Mouse (Mus musculus) testis, adult 2 months (tissue): Measurements from ENCODE around the gene Copz2.

Source experiments
- CTCF ChIP-seq: fragments of 200-500 bp; IDR thresholded peaks from 2 replicates; pipeline ENCODE4 v1.5.1; 2012; ENCODE audit warnings: low read depth, mild to moderate bottlenecking, inconsistent platforms, low read length, moderate library complexity; ENCODE audit not compliant: control insufficient read depth, insufficient read depth, insufficient replicate concordance
- POLR2A ChIP-seq: fragments of 200-500 bp; IDR thresholded peaks from 2 replicates; pipeline ENCODE4 v1.6.1; 2012; ENCODE audit warnings: low read depth, mild to moderate bottlenecking, inconsistent platforms, low read length, moderate library complexity; ENCODE audit not compliant: control insufficient read depth

DNA sequence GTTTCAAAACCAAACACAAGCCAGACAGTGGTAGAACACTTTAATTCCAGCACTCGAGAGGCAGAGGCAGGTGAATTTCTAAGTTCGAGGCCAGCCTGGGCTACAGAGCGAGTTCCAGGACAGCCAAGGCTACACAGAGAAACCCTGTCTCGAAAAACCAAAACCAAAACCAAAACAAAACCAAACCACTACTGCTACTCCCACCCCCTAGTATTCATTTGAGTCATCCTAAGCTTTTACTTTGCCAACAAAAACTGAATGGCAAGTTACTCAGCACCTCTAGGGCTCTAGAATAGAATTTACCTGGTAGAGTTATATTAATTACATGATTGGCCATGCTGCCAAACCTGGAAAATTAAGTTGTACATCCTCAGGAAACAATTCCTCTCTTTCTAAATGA, 10.0 kb downstream of the Copz2 start:
- TF ChIP-seq CTCF (no peak), POLR2A (no peak)
